Mouse (Mus musculus) liver, adult (tissue): ENCODE results near the gene Spg7.

ENCODE experiments used
- GATA4 ChIP-seq: IDR thresholded peaks from 2 replicates; pipeline ENCODE4 v1.6.1; 2014; ENCODE audit warnings: mild to moderate bottlenecking, low read length; ENCODE audit not compliant: insufficient replicate concordance

Spg7 gene

GRCm38 (mm10) chr8:123065214-123066100, 2.7 kb downstream of the Spg7 start:
- TF ChIP-seq GATA4, result peak; percentile 57; the same call in 1 of the 2 replicates

DNA sequence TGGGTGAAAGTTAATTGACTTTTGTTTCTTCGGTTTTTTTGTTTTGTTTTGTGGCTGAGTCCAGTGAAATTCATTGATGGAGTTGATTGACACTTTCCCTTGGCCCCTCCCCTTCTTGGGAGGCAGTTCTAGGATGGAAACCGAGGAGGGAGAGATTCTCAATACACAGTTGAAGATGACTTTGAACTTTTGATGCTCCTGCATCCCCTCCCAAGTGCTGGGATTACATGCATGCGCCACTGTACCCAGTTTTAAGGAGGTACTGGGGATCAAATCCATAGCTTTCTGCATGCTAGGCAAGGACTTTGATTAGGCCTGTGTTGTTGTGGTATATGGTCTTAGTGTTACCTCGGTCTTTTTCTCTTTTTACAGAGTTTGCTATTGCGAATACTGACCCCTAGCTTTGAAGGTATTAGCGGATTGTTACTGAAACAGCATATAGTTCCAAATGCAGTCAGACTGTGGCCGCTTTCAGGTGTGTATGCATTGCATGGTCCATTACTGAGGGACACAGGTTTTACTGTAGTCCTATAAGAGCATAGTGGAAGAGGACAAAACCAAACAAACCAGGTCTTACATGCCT, 3.5 kb downstream of the Spg7 start:
- no peak for TF ChIP-seq GATA4

DNA sequence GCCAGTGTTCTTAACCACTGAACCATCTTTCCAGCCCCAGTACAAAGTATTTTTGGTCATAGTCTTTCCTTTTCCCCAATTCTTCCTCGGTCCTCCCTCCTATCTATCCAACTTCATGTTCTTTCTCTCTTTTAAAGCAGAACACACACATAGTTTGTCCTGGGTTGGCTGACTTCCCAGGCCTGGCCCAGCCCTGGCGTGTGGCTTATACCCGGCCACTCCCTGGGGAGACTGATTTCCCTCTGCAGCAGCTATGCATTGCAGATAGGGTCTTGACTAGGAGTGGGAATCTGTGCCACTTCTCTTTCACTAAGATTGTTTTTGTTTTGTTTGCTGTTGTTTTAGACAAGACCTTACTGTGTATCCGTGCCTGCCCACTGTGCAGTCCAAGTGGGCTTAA, 8.4 kb downstream of the Spg7 start:
- no peak for TF ChIP-seq GATA4

GRCm38 (mm10) chr8:123077213-123077612, 14.5 kb downstream of the Spg7 start:
- no peak for TF ChIP-seq GATA4

DNA sequence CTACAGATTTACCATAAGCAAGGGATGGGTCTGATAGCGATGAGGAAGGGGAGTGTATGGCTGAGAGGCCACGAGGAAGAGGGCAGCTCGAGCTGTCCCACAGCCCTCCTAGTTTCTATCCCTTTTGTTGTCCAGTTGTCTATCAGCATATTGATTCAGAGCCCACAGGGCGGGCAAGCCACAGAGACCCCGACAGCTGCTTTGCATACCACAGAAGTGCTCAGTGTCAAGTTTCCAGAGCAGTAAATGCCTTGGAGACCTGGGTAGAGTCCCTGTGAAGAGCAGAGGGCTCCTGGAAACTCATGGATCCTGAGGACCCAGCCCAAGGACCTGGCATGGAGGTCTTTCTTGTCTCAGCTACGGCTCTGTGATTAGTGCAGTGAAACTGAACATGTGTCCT, 20.3 kb downstream of the Spg7 start:
- TF ChIP-seq GATA4, result no peak

DNA sequence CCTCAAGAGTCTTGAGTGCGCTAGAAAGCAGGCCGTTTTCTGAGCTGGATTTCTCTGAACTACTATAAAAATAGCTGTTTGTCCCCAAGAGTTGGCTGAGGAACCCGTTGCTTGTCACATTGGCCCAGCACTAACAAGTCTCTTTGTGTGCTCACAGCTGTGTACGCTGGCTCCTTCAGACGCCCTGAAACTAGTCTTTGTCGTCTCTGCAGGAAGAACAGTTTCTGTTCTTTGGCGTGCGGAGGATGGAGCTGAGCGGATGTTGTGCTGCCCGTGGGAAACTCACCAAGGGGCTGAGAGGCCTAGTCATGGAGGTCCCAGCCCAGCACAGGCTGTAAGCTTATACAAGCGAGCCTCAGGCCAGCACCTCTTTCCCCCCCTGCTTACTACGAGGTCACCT, 20.9 kb downstream of the Spg7 start:
- TF ChIP-seq GATA4, result no peak

GRCm38 (mm10) chr8:123087289-123087688, 24.5 kb downstream of the Spg7 start:
- TF ChIP-seq GATA4, result no peak

- TF ChIP-seq GATA4, result no peak
These were observed 34.5 kb downstream of the Spg7 start for GRCm38 (mm10) chr8:123097216-123097615.

DNA sequence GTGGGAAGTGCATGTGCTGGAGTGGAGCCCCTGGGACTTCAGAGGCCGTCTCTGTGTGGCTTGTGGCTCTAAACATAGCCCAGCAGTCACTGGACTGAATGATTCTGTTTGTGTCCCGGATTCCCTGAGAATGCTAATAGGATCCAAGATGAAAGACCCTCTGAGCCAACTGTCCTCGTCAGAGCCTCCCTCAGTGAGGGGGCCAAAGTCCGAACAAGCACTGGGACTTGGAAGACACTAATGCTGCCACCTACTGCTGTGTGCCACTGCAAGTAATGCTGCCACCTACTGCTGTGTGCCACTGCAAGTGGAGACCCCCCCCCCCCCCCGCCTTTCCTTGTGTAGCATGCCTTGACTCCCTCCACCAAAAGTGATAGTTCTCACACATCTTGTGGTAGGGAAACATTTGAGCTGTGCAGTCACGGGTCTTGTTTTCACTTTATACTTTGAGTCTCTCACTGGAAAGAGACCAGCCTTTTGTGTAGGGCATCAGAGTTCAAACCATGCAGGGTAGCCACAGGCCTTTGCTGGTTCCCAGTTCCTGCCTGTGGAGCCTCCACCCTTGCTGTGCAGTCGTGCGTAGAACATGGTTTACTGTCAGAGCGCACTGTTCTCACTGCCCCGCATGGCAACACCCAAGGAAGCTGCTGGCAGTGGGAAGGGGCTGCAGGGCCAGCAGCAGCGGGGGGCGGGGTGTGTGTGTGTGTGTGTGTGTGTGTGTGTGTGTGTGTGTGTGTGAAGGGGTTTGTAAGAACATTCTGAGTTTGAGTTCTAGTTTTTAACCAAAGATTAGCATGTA, 35.2 kb downstream of the Spg7 start:
- TF ChIP-seq GATA4, result no peak

GRCm38 (mm10) chr8:123100288-123100687, 37.5 kb downstream of the Spg7 start:
- TF ChIP-seq GATA4, result no peak

- no peak for TF ChIP-seq GATA4
These were observed 38.5 kb downstream of the Spg7 start for GRCm38 (mm10) chr8:123101244-123101643.

DNA sequence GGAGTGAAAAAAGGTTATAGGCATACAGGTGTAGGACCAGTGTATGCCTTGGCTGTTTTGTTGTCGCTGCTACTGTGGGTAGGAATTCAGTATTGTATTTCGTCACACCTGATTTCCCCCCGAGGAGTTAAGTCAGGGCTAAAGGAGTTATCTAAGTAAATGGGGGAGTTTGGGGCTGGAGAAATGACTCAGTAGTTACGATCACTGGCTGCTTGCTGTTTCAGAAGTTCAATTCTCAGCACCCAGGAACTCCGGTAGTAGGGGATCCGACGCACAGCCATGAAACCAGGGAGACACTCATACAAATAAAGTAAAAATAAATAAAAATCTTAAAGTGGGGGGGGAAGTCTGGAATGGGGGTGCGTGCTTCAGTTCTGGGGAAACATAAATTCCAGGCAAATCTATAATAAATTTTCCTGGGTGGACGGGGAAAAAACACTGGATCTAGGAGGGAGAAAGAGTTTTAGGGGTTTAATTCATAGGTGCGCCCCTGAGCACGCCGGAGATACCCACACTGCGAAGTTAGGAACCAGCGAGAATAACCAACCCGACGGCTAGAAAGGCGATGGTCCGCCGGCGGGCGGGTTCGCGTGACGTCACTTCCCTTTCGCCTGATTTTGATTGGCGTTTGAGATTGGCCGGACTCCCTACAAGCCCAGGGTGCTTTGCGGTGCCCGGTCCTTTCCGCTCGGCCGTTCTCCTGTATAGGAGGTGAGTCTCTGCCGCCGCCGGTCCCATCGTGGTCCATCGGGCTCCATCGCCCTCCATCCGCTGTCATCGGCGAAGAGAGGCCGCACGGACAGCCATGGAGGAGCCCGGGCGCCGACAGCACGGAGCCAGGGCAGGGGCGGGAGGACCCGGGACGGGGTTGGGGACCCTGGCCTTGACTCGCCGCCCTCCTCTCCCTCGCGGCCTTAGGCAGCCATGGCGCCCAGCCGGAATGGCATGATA, 39.3 kb downstream of the Spg7 start, which contains the start of gene Rpl13:
TSS of gene Rpl13 (plus strand) at position 616 of the 951 bp plus-strand sequence.
- peak; percentile 70; the same call in 1 of the 2 replicates for TF ChIP-seq GATA4

GRCm38 (mm10) chr8:123103285-123103684, 40.5 kb downstream of the Spg7 start:
- no peak for TF ChIP-seq GATA4

- TF ChIP-seq GATA4, result no peak
These were observed 41.5 kb downstream of the Spg7 start for GRCm38 (mm10) chr8:123104046-123104767.
